Mouse (Mus musculus) C2C12 (cell line): ENCODE results near the gene Gsdme.

Experiments used
- CTCF ChIP-seq: IDR thresholded peaks from one replicate; pipeline ENCODE4 v1.5.1; 2011; ENCODE audit not compliant: control insufficient read depth, insufficient read depth, insufficient read length
- USF1 ChIP-seq: IDR thresholded peaks from one replicate; pipeline ENCODE4 v1.6.1; 2011; ENCODE audit warnings: low read depth, mild to moderate bottlenecking, control low read depth, moderate library complexity

- TF ChIP-seq USF1 (no peak), CTCF (no peak)
These were observed 74.3 kb downstream of the Gsdme start for GRCm38 (mm10) chr6:50189376-50189775.
